Mouse (Mus musculus): ENCODE measurements around the gene 4930402H24Rik.
A peak's percentile ranks its signal among the peaks of the same experiment; 100 is the strongest.

The 4930402H24Rik gene

GRCm38 (mm10) chr2:130728906-130729585 is 177.2 kb downstream of the 4930402H24Rik start:
- DNase-seq, result no peak

GRCm38 (mm10) chr2:130727752-130728151 is 178.5 kb downstream of the 4930402H24Rik start:
- no peak for DNase-seq

- DNase-seq, result no peak
These were observed 181.8 kb downstream of the 4930402H24Rik start for GRCm38 (mm10) chr2:130724369-130724768.

GRCm38 (mm10) chr2:130717951-130718350 is 188.3 kb downstream of the 4930402H24Rik start:
- peak; percentile 46 for DNase-seq

GRCm38 (mm10) chr2:130707057-130707456 is 199.1 kb downstream of the 4930402H24Rik start:
- no peak for DNase-seq

GRCm38 (mm10) chr2:130706602-130707001 is 199.6 kb downstream of the 4930402H24Rik start:
- DNase-seq, result no peak

- no peak for DNase-seq
These were observed 201.0 kb downstream of the 4930402H24Rik start for GRCm38 (mm10) chr2:130705178-130705577.

GRCm38 (mm10) chr2:130704040-130705001 is 201.9 kb downstream of the 4930402H24Rik start:
- peak; percentile 24 for DNase-seq

GRCm38 (mm10) chr2:130697821-130698266 is 208.4 kb downstream of the 4930402H24Rik start:
- no peak for DNase-seq

GRCm38 (mm10) chr2:130697153-130697810 is 208.9 kb downstream of the 4930402H24Rik start, which contains the start of gene Slc4a11:
Gene Slc4a11 (minus strand): TSS chr2:130697519.
- peak; percentile 82 for DNase-seq

- DNase-seq, result peak; percentile 33
These were observed 209.5 kb downstream of the 4930402H24Rik start for GRCm38 (mm10) chr2:130696700-130697152.

GRCm38 (mm10) chr2:130693563-130693962 is 212.6 kb downstream of the 4930402H24Rik start:
- DNase-seq, result no peak

- no peak for DNase-seq
These were observed 217.2 kb downstream of the 4930402H24Rik start for GRCm38 (mm10) chr2:130689011-130689410.

GRCm38 (mm10) chr2:130685426-130685825 is 220.8 kb downstream of the 4930402H24Rik start:
- DNase-seq, result no peak

- no peak for DNase-seq
These were observed 224.7 kb downstream of the 4930402H24Rik start for GRCm38 (mm10) chr2:130681531-130681930.

GRCm38 (mm10) chr2:130679899-130680298 is 226.3 kb downstream of the 4930402H24Rik start:
- no peak for DNase-seq

- DNase-seq, result no peak
These were observed 227.1 kb downstream of the 4930402H24Rik start for GRCm38 (mm10) chr2:130679154-130679553.

GRCm38 (mm10) chr2:130677211-130677610 is 229.0 kb downstream of the 4930402H24Rik start:
- no peak for DNase-seq

GRCm38 (mm10) chr2:130667559-130667958 is 238.6 kb downstream of the 4930402H24Rik start, which contains the start of gene Itpa:
Gene Itpa (plus strand): TSS chr2:130667610.
- peak; percentile 91 for DNase-seq

- peak; percentile 95 for DNase-seq
These were observed 242.0 kb downstream of the 4930402H24Rik start, which contains the start of gene Ddrgk1 for GRCm38 (mm10) chr2:130664102-130664701. Gene Ddrgk1 (minus strand): TSS chr2:130664659.

GRCm38 (mm10) chr2:130663342-130663741 is 242.9 kb downstream of the 4930402H24Rik start:
- DNase-seq, result no peak

GRCm38 (mm10) chr2:130658530-130658929 is 247.7 kb downstream of the 4930402H24Rik start:
- no peak for DNase-seq
